Mouse (Mus musculus) liver, adult 2 months (tissue): ENCODE results near the gene Olfm1.

Experiments used
- CTCF ChIP-seq: fragments of 200-500 bp; IDR thresholded peaks from 2 replicates; pipeline ENCODE4 v1.5.1; 2011; ENCODE audit warnings: low read depth, low read length, control low read depth
- POLR2A ChIP-seq: fragments of 200-500 bp; IDR thresholded peaks from 2 replicates; pipeline ENCODE4 v1.6.1; 2011; ENCODE audit warnings: low read length, control low read depth; ENCODE audit not compliant: insufficient read depth; ENCODE audit errors: extremely low read depth

DNA sequence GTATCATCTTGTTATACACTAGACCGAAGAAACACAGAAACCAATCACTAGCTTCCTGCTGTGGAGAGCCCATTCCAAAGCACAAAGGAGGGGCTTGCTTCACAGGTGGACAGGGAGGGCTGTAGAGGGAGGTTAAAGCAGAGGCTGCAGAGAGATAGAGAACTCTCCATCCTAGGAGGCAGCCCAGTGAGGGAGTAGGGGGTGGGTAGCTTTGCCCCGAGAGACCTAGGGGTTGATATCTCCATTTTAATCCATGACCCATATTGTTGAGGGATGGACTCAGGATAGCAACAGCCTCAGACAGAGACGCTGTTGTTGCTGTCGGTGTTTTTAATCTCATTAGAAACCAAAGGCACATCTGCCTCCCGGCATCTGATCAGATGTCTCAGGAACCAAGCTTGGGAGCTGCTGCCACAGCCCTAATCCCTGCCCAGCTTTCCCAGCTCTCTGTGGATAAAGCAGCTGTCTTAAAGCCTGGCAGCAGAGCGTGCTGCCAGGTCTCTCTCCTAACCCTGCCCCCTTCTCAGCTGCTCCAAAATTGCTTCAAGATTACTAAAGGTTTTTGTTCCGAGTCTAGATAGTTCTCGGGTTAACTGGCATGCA, 34.9 kb downstream of the Olfm1 start:
- TF ChIP-seq CTCF (no peak), POLR2A (no peak)
